Mouse (Mus musculus): ENCODE measurements around the gene Tmem63c.
A peak's percentile ranks its signal among the peaks of the same experiment; 100 is the strongest.

Gene Tmem63c

DNA sequence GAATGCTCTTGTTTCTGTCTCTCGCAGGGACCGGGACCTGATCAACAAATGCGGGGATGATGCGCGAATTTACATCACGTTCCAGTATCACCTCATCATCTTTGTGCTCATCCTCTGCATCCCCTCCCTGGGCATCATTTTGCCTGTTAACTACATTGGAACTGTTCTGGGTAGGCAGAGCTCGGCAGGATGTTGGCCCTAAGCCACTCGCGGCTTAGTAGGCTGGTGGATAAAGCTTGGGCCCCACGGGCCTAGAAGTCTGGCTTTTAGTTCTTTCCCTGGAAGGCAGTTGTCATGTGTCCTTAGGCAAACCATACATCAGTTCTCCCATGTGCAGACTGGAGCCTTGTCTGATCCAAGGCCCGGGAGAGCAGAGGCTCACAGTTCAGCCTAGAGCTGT is 44.3 kb downstream of the Tmem63c start:
- no peak for DNase-seq

- no peak for DNase-seq
These were observed 45.3 kb downstream of the Tmem63c start for GRCm38 (mm10) chr12:87066429-87066828.

GRCm38 (mm10) chr12:87070520-87070919 is 49.4 kb downstream of the Tmem63c start:
- no peak for DNase-seq

DNA sequence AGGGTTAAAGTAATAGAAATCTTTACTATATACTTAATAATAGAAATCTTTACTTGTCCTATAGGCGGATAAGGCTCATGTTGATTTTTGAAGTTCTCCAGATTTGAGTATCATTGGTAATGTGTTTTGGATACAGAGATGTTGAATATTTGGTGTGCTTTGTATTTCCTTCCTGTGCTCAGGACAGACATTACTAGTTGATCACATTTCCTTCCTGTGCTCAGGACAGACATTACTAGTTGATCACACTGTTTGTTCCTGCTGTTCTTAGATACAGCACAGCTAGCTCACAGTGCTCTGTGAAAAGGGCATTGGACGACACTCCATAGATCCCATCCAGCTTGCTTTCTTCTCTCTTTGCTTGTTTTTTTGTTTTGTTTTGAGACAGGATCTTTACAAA is 55.5 kb downstream of the Tmem63c start:
- no peak for DNase-seq

GRCm38 (mm10) chr12:87082797-87083196 is 61.7 kb downstream of the Tmem63c start:
- DNase-seq, result no peak

DNA sequence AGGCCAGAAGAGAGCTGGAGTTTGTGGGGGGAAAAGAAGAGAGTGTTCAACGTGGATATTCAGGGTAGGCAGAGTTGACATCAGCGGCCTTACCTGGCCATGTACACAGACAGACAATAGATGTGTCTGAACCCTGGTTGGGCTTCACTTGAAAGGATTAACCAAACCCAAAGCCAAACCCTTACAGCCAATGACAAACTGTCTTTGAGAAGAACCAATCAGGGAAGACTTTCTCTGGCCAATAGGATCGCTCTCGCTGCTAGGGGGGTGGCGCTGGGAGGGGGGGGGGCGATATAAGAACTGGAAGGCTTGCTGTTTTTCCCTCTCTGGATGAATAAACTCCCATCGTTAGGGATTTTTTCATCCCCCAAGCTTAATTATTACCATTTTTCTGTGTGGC is 66.1 kb downstream of the Tmem63c start:
- DNase-seq, result no peak

DNA sequence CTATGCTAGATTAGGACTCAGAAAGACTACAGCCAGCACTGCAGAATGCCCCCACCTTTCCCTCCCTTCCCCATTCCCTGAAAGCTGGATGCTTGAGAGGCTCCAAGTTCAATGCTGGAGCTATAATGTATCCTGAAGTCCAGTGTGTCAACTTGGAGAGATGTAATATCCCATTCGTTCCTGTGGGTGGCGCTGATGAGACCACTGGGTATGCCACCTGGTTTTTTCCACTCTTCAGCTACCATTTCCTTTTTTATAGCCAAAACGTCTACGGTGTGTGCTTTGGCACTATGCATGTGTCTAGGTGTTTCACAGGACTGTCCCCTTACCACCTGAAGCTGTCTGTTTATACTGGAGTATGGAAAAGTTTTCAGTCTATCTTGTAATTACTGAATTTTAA is 67.2 kb downstream of the Tmem63c start:
- DNase-seq, result no peak

- DNase-seq, result no peak
These were observed 68.1 kb downstream of the Tmem63c start for GRCm38 (mm10) chr12:87089255-87089654.

DNA sequence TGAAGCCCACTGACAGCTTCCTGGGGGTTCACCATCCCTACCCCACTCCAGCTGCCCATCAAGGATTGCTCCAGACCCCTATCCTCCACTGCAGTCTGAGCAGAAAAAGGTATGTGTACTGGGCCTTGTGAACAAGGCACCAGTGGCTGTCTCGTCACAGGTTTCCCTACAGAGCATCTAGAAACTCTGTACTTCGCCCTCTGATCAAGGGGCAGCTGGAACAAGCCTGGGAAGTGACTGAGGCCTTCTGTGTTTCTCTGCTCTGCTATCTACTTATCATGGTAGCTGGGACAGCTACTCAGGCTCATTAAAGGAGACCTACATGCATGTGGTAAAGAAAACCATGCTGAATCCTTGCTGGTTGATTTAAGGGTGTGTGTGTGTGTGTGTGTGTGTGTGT is 68.6 kb downstream of the Tmem63c start:
- DNase-seq, result no peak

GRCm38 (mm10) chr12:87091916-87092315 is 70.8 kb downstream of the Tmem63c start:
- no peak for DNase-seq

GRCm38 (mm10) chr12:87093249-87093648 is 72.1 kb downstream of the Tmem63c start:
- DNase-seq, result peak; percentile 34

GRCm38 (mm10) chr12:87093671-87094070 is 72.5 kb downstream of the Tmem63c start:
- no peak for DNase-seq

DNA sequence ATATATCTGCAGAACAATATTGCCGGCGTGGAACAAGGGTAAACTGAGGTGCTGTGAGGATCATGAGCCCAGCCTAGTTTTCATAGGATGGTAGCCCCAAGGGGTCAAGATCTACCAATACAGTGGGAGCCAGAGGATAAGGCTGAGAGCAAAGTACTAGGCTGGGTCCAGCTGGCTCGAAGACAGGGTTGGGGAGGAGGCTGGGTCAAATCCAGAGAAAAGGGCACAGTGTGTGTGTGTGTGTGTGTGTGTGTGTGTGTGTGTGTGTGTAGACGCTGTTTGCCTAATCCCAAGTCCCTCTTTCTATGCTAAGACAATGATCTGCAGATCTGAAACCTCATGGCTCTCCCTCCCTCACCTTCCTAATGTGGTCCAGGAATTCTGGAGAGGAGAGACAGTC is 79.2 kb downstream of the Tmem63c start:
- no peak for DNase-seq

- no peak for DNase-seq
These were observed 81.1 kb downstream of the Tmem63c start, which contains the start of gene Ngb for GRCm38 (mm10) chr12:87102165-87102631. Ngb (minus strand) TSS chr12:87102539.

DNA sequence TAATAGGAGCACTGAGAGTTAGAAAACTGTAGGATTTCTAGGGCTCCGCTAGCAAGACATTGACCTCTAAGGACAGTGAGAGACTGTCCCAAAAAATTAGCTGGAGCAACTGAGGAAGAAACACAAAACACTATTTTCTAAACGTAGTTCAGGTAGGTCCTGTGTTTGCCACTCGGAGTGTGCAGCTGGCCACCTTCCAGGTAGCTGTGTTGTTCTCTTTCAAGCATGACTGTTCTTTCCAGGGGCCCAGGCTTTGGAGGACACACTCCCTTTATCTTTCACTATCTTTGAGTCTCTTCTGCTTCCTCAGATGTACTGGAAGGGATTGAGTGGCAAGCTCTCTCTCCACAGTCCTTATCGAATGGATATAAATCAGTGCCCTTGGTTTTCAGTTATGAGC is 82.3 kb downstream of the Tmem63c start:
- no peak for DNase-seq

GRCm38 (mm10) chr12:87104796-87105195 is 83.7 kb downstream of the Tmem63c start:
- DNase-seq, result no peak

- no peak for DNase-seq
These were observed 86.3 kb downstream of the Tmem63c start for GRCm38 (mm10) chr12:87107357-87107977.

DNA sequence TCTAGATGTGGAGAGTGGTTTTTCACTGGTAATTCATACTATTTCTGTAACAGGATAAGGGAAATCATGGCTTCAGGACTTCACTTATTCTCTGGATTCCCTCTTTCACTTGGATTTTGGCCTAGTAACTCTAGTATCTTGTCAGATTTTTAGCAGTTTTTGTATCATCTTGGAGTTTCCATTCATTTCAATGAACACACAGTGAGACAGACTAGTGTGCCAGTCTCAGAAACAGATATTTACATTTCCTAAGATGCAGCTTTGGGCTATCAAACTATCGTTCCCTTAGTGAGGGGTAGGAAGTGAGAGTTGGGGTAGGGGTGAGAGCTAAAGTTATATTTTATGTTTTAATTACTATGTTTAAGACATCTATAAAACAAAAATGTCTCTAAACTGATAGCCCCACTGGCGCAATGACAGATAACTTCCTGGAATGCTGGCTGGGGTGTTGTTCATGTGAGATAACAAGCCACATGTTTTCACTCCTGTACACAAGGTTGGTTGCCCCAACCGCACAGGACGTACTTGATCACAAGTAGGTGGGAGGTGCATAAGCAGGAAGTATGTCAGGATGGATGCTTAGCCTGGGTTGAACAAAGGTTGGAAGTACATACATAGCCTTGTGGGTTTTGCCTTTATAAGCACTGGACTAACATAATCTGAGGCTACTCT is 100.9 kb downstream of the Tmem63c start:
- no peak for DNase-seq

DNA sequence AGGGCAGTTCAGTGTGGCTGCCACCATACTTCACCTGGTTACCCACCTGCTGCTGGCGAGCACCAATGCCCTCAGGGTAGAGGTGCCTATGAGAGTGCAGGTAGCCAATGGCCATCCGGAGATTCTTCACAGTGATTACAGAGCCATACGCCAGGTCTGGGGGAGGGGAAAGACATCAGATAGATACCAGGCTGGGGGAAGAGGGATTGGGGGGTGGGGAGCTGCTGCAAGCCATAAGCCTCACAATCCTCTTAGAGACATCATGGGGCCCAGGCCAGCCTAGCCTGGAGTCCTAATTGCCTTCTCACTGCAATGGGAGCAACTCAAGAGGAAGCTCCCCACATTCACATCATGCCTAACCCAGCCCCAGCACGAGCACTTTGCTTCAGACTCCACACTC is 106.1 kb downstream of the Tmem63c start:
- no peak for DNase-seq

DNA sequence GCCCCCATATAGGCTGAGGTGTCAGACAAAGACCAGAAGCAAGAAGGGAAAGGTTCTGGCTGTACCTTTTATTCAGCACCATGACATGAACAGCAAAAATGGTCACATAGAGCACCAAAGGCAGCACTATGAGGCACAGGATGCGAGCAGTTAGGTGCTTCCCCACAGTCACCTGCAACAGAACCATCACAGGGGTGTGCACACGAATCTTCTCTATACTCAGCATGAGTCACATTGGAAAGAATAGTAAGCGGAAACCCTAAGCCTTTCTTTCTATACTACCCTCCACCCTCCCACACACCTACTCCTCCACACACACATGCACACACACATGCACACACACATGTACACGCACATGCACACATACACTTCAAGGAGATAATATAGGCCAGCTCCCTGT is 109.1 kb downstream of the Tmem63c start:
- DNase-seq, result no peak

DNA sequence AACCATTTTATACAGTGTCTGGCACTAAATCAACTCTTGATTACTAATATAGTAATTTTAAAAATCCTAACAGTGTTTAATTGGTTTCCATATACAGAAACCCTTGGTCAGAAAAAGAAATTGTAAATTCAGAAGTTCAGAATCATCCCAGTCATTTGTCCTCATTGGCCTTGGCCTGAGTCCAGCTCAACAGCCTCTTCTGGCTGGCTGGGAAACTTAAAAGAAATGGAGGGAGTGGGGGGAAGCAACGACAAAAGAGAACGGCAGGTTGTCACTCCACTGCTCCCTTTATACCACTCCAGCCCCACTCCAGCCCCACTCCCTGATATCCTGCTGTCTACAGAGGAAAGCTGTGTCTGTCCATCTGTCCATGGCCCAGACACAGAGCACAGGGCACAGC is 110.0 kb downstream of the Tmem63c start:
- DNase-seq, result no peak

- no peak for DNase-seq
These were observed 110.5 kb downstream of the Tmem63c start for GRCm38 (mm10) chr12:87131619-87132018.

DNA sequence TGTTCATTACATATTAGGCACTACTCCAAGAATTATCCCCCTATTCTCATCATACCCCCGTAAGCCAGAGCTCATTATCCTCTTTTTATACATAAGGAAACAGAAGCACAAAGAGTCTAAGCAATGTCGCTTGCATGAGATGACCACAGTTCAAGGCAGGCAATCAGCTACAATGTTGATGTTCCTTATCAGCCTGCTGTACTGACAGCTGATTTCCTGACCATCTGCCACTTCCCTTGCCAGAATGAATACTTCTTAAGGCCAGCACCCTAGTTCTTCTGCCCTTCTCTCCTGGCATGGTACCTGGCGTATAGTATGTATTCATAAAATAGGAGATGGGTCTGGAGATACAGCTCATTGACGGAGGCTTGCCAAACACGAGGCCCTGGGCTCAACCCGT is 111.1 kb downstream of the Tmem63c start:
- no peak for DNase-seq

GRCm38 (mm10) chr12:87132784-87133183 is 111.6 kb downstream of the Tmem63c start:
- no peak for DNase-seq
